Mouse (Mus musculus) liver, adult 2 months (tissue): ENCODE measurements around the gene Ms4a6b.
"Not testable (repeated sequence)": the region's sequence is repeated elsewhere in the genome, so short reads cannot be mapped to it uniquely, and the experiment has no call there.

Experiments
- CTCF ChIP-seq: fragments of 200-500 bp; IDR thresholded peaks from 2 replicates; pipeline ENCODE4 v1.5.1; 2011; ENCODE audit warnings: low read depth, low read length, control low read depth
- POLR2A ChIP-seq: fragments of 200-500 bp; IDR thresholded peaks from 2 replicates; pipeline ENCODE4 v1.6.1; 2011; ENCODE audit warnings: low read length, control low read depth; ENCODE audit not compliant: insufficient read depth; ENCODE audit errors: extremely low read depth

DNA sequence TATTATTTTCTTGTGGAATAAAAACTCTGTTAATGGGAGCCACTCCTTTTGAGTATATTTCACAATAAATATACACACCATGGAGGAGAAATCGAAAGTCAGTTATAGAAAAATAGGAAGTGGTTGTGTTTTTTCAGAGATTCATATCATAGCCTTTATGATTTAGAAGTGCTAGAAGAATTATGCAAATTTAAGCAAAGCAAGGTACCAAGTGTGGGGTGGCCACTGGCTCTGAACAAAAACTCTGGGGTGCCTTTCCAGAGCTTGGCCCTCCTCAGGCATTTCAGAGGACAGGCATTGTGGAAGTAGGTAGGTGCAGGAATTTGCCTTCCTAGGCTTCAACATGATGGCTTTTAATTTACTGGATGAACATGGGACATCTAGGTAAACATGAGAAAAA lies 19.0 kb upstream of the Ms4a6b start:
- TF ChIP-seq CTCF, POLR2A: not testable (repeated sequence)
